Mouse (Mus musculus): Measurements from ENCODE around the gene Secisbp2l. TPM values are rescaled to one million over a fixed set of nuclear protein-coding genes. Genes with fewer than 3 reads are reported as not detected.

The Secisbp2l gene
- polyA plus RNA-seq, 1 experiment from 2014 or later, result 9.5 TPM

- ATAC-seq (ENCODE audit: low FRiP score, low TSS enrichment) (no peak), DNase-seq (ENCODE audit: low spot score) (no peak)
- Histone ChIP-seq H3K4me1 (replicated peaks; ENCODE audit: control insufficient read depth, insufficient read depth) (0 out of 2 replicates have a peak, but pooled peaks cover 6% of the 10 kb centered on the region), H3K4me3 (ENCODE audit: low read depth, low read length) (no peak overlapping the region), H3K9me3 (ENCODE audit: control insufficient read depth, low read length) (no peaks in the 10 kb centered on the region), H3K27ac (replicated peaks) (no peak overlapping the region), H3K36me3 (ENCODE audit: control insufficient read depth, insufficient read depth, low read length) (no peaks in the 10 kb centered on the region), H3K4me2 (replicated peaks; ENCODE audit: low read depth) (no peak overlapping the region), H3K27me3 (ENCODE audit: control insufficient read depth, insufficient read depth, low read length) (no peaks in the 10 kb centered on the region), H3K9ac (ENCODE audit: low read length) (no peak overlapping the region)
- WGBS, result 55% methylated on average over 4 of the region's 4 CpGs
- TF ChIP-seq CTCF (IDR thresholded peaks at IDR 0.05; ENCODE audit: low read depth) (no peak), EP300 (optimal IDR thresholded peaks at IDR 0.05) (no peak)
These were observed 1.2 kb upstream of the Secisbp2l start for GRCm38 (mm10) chr2:125783868-125784267.

- Histone ChIP-seq H3K27me3 (ENCODE audit: control insufficient read depth, insufficient read depth, low read length) (no peaks in the 10 kb centered on the region), H3K36me3 (ENCODE audit: control insufficient read depth, insufficient read depth, low read length) (no peaks in the 10 kb centered on the region), H3K4me3 (ENCODE audit: low read depth, low read length) (peak overlapping the region; percentile 91), H3K4me1 (replicated peaks; ENCODE audit: control insufficient read depth, insufficient read depth) (0 out of 2 replicates have a peak, but pooled peaks cover 6% of the 10 kb centered on the region), H3K9me3 (ENCODE audit: control insufficient read depth, low read length) (no peaks in the 10 kb centered on the region), H3K4me2 (replicated peaks; ENCODE audit: low read depth) (peak overlapping the region; percentile 63), H3K9ac (ENCODE audit: low read length) (peak overlapping the region; percentile 89), H3K27ac (replicated peaks) (peak overlapping the region; percentile 95)
- TF ChIP-seq EP300 (optimal IDR thresholded peaks at IDR 0.05) (no peak), CTCF (IDR thresholded peaks at IDR 0.05; ENCODE audit: low read depth) (no peak)
- ATAC-seq (ENCODE audit: low FRiP score, low TSS enrichment) (0 out of 2 replicates have a peak, but pooled peaks have one; percentile 6), DNase-seq (ENCODE audit: low spot score) (no peak)
- WGBS, result 2% methylated on average over 42 of the region's 44 CpGs
These were observed 522 bp downstream of the Secisbp2l start for GRCm38 (mm10) chr2:125781978-125782718.

- ATAC-seq (ENCODE audit: low FRiP score, low TSS enrichment) (no peak), DNase-seq (ENCODE audit: low spot score) (no peak)
- Histone ChIP-seq H3K4me3 (ENCODE audit: low read depth, low read length) (peak overlapping the region; percentile 91; the same call in 1 of the 2 replicates), H3K9ac (ENCODE audit: low read length) (peak overlapping the region; percentile 38; the same call in 1 of the 2 replicates), H3K4me1 (replicated peaks; ENCODE audit: control insufficient read depth, insufficient read depth) (0 out of 2 replicates have a peak, but pooled peaks cover 6% of the 10 kb centered on the region), H3K36me3 (ENCODE audit: control insufficient read depth, insufficient read depth, low read length) (no peaks in the 10 kb centered on the region), H3K9me3 (ENCODE audit: control insufficient read depth, low read length) (no peaks in the 10 kb centered on the region), H3K27ac (replicated peaks) (no peak overlapping the region), H3K4me2 (replicated peaks; ENCODE audit: low read depth) (peak overlapping the region; percentile 63), H3K27me3 (ENCODE audit: control insufficient read depth, insufficient read depth, low read length) (no peaks in the 10 kb centered on the region)
- WGBS, result 40% methylated on average over 2 of the region's 2 CpGs
- TF ChIP-seq EP300 (optimal IDR thresholded peaks at IDR 0.05), result no peak
- no peak for TF ChIP-seq CTCF (IDR thresholded peaks at IDR 0.05; ENCODE audit: low read depth)
These were observed 1.7 kb downstream of the Secisbp2l start for GRCm38 (mm10) chr2:125781006-125781405.

DNA sequence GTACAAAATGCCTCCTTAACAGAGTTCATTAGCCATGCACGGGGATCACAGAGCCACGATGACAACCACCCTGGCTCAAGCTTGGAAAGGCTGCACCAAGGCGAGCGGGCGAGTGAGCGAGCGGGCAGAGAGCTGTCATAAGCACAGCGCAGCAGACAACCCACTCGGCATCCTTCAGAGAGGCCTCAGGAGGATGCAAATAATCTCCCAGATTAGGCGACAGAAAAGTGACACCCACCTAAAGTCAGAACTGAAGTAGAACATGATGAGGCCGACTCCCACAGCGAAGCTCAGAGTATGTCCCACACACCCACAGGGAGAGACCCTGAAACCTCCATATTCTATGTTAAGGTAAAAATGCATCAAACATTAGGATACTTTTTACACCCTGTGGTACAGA is 4.3 kb downstream of the Secisbp2l start:
- peaks cover 3% of the 10 kb centered on the region; the same call in 1 of the 2 replicates for H3K36me3 ChIP-seq (ENCODE audit: control insufficient read depth, insufficient read depth, low read length)
- DNase-seq (ENCODE audit: low spot score), result no peak
- H3K27me3 ChIP-seq (ENCODE audit: control insufficient read depth, insufficient read depth, low read length), result no peaks in the 10 kb centered on the region
- no peak overlapping the region for H3K9ac ChIP-seq (ENCODE audit: low read length)
- no peak overlapping the region for H3K4me2 ChIP-seq (replicated peaks; ENCODE audit: low read depth)
- no peak overlapping the region for H3K4me3 ChIP-seq (ENCODE audit: low read depth, low read length)
- ATAC-seq (ENCODE audit: low FRiP score, low TSS enrichment), result no peak
- H3K4me1 ChIP-seq (replicated peaks; ENCODE audit: control insufficient read depth, insufficient read depth), result 0 out of 2 replicates have a peak, but pooled peaks cover 6% of the 10 kb centered on the region
- H3K9me3 ChIP-seq (ENCODE audit: control insufficient read depth, low read length), result no peaks in the 10 kb centered on the region
- no peak overlapping the region for H3K27ac ChIP-seq (replicated peaks)
- TF ChIP-seq CTCF (IDR thresholded peaks at IDR 0.05; ENCODE audit: low read depth), result no peak
- WGBS, result 90% methylated on average over 12 of the region's 12 CpGs

- ATAC-seq (ENCODE audit: low FRiP score, low TSS enrichment), result no peak
- 89% methylated on average over 3 of the region's 3 CpGs for WGBS
- Histone ChIP-seq H3K9ac (ENCODE audit: low read length) (no peak overlapping the region), H3K36me3 (ENCODE audit: control insufficient read depth, insufficient read depth, low read length) (peaks cover 3% of the 10 kb centered on the region; the same call in 1 of the 2 replicates), H3K9me3 (ENCODE audit: control insufficient read depth, low read length) (no peaks in the 10 kb centered on the region), H3K27ac (replicated peaks) (no peak overlapping the region), H3K4me2 (replicated peaks; ENCODE audit: low read depth) (no peak overlapping the region), H3K4me3 (ENCODE audit: low read depth, low read length) (no peak overlapping the region), H3K27me3 (ENCODE audit: control insufficient read depth, insufficient read depth, low read length) (no peaks in the 10 kb centered on the region), H3K4me1 (replicated peaks; ENCODE audit: control insufficient read depth, insufficient read depth) (0 out of 2 replicates have a peak, but pooled peaks cover 6% of the 10 kb centered on the region)
- TF ChIP-seq CTCF (IDR thresholded peaks at IDR 0.05; ENCODE audit: low read depth) (no peak), EP300 (optimal IDR thresholded peaks at IDR 0.05) (no peak)
- no peak for DNase-seq (ENCODE audit: low spot score)
These were observed 5.7 kb downstream of the Secisbp2l start for GRCm38 (mm10) chr2:125777018-125777417.

GRCm38 (mm10) chr2:125775661-125776060 is 7.0 kb downstream of the Secisbp2l start:
- H3K4me3 ChIP-seq (ENCODE audit: low read depth, low read length), result no peak overlapping the region
- WGBS, result 90% methylated on average over 7 of the region's 7 CpGs
- DNase-seq (ENCODE audit: low spot score), result no peak
- H3K27ac ChIP-seq (replicated peaks), result no peak overlapping the region
- H3K4me1 ChIP-seq (replicated peaks; ENCODE audit: control insufficient read depth, insufficient read depth), result no peaks in the 10 kb centered on the region
- H3K9ac ChIP-seq (ENCODE audit: low read length), result no peak overlapping the region
- H3K4me2 ChIP-seq (replicated peaks; ENCODE audit: low read depth), result no peak overlapping the region
- H3K27me3 ChIP-seq (ENCODE audit: control insufficient read depth, insufficient read depth, low read length), result no peaks in the 10 kb centered on the region
- peaks cover 3% of the 10 kb centered on the region; the same call in 1 of the 2 replicates for H3K36me3 ChIP-seq (ENCODE audit: control insufficient read depth, insufficient read depth, low read length)
- TF ChIP-seq CTCF (IDR thresholded peaks at IDR 0.05; ENCODE audit: low read depth) (no peak), EP300 (optimal IDR thresholded peaks at IDR 0.05) (no peak)
- no peak for ATAC-seq (ENCODE audit: low FRiP score, low TSS enrichment)
- no peaks in the 10 kb centered on the region for H3K9me3 ChIP-seq (ENCODE audit: control insufficient read depth, low read length)
